Mouse (Mus musculus): Measurements from ENCODE around the gene Nfkbie. TPM values are rescaled to one million over a fixed set of nuclear protein-coding genes. Genes with fewer than 3 reads are reported as not detected.
A peak's percentile ranks its signal among the peaks of the same experiment; 100 is the strongest.

The Nfkbie gene
- total and polyA plus RNA-seq, 2 experiments from 2014 or later, result 1.2 to 1.7 TPM

DNA sequence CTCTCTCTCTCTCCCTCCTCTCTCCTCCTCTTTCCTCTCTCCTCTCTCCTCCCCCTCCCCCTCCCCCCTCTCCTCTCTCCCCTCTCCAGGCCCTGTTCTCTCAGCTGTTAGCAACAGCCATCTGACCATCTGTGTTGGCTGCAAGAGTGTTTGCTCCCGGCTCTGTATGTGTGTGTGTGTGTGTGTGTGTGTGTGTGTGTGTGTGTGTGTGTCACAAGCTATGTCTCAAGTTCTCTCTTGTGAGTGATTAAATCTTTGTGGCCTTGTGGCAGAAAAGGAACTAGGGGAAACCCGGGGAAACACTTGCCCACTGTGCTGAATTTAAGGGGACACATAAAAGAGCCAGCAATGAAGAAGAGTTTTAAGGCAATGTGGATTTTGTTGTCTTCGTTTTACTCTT lies 42.3 kb downstream of the Nfkbie start:
- TF ChIP-seq EP300 (IDR thresholded peaks at IDR 0.05; ENCODE audit: low read depth), result no peak
- TF ChIP-seq CTCF (IDR thresholded peaks at IDR 0.05; ENCODE audit: low read depth), result no peak
- H3K9me3 ChIP-seq (replicated peaks; ENCODE audit: control insufficient read depth, low read length), result no peaks in the 10 kb centered on the region
- no peak overlapping the region for H3K4me2 ChIP-seq (ENCODE audit: low read depth, low read length)
- H3K27me3 ChIP-seq (ENCODE audit: control insufficient read depth, insufficient read depth, low read length), result no peaks in the 10 kb centered on the region
- no peak for ATAC-seq (ENCODE audit: insufficient read depth, low read depth)
- WGBS, result 45% methylated on average over 3 of the region's 3 CpGs
- no peaks in the 10 kb centered on the region for H3K36me3 ChIP-seq (replicated peaks; ENCODE audit: control insufficient read depth, insufficient read depth, low read length)
- H3K4me1 ChIP-seq (ENCODE audit: control insufficient read depth, insufficient read depth), result peaks cover 39% of the 10 kb centered on the region
- H3K27ac ChIP-seq (ENCODE audit: low read depth), result no peak overlapping the region
- no peak for DNase-seq (ENCODE audit: low spot score)
- H3K9ac ChIP-seq (replicated peaks; ENCODE audit: low read depth, low read length), result no peak overlapping the region
- H3K4me3 ChIP-seq (ENCODE audit: low read depth, low read length), result no peak overlapping the region

DNA sequence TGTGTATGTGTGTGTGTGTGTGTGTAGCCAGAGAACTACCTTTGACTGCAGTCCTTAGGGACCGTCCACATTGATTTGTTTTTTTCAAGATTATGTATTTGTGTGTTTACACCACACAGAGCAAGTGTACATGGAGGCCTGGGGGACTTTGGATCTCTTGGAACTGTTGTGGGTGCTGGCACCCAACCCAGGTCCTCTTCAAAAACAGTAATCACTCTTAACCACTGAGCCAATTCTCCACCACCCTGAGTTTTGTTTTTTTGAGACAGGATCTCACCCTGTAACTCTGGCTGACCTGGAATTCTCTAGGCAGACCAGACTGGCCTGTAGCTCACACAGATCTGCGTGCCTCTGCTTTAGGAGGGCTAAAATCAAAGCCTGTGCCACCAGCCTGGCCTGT lies 42.9 kb downstream of the Nfkbie start:
- TF ChIP-seq CTCF (IDR thresholded peaks at IDR 0.05; ENCODE audit: low read depth) (no peak), EP300 (IDR thresholded peaks at IDR 0.05; ENCODE audit: low read depth) (no peak)
- DNase-seq (ENCODE audit: low spot score), result no peak
- peaks cover 33% of the 10 kb centered on the region for H3K4me1 ChIP-seq (ENCODE audit: control insufficient read depth, insufficient read depth)
- no peak overlapping the region for H3K27ac ChIP-seq (ENCODE audit: low read depth)
- no peak for ATAC-seq (ENCODE audit: insufficient read depth, low read depth)
- H3K9ac ChIP-seq (replicated peaks; ENCODE audit: low read depth, low read length), result no peak overlapping the region
- H3K36me3 ChIP-seq (replicated peaks; ENCODE audit: control insufficient read depth, insufficient read depth, low read length), result no peaks in the 10 kb centered on the region
- H3K4me2 ChIP-seq (ENCODE audit: low read depth, low read length), result no peak overlapping the region
- H3K27me3 ChIP-seq (ENCODE audit: control insufficient read depth, insufficient read depth, low read length), result no peaks in the 10 kb centered on the region
- no peak overlapping the region for H3K4me3 ChIP-seq (ENCODE audit: low read depth, low read length)
- 95% methylated on average over 2 of the region's 2 CpGs for WGBS
- H3K9me3 ChIP-seq (replicated peaks; ENCODE audit: control insufficient read depth, low read length), result no peaks in the 10 kb centered on the region

DNA sequence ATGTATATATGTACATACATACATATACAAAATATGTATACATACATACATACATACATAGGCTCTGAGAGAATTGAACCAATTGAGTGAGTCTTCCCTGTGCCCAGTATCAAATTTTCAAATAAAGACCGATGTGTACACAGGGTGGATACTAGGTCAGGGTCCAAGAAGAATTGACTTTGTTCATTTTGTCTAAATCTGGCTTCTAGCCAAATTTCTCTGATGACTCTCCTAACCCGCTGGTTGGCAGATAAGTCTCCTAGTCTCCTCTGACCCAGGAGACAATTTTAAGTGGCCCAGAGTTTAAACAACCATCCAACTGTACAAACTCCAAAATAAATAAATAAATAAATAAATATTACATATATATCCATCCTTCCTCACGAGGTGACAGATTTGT lies 43.4 kb downstream of the Nfkbie start:
- Histone ChIP-seq H3K9ac (replicated peaks; ENCODE audit: low read depth, low read length) (0 out of 2 replicates have a peak overlapping the region, but pooled peaks have one; percentile 34), H3K36me3 (replicated peaks; ENCODE audit: control insufficient read depth, insufficient read depth, low read length) (no peaks in the 10 kb centered on the region), H3K9me3 (replicated peaks; ENCODE audit: control insufficient read depth, low read length) (no peaks in the 10 kb centered on the region), H3K27me3 (ENCODE audit: control insufficient read depth, insufficient read depth, low read length) (no peaks in the 10 kb centered on the region), H3K27ac (ENCODE audit: low read depth) (no peak overlapping the region), H3K4me1 (ENCODE audit: control insufficient read depth, insufficient read depth) (peaks cover 28% of the 10 kb centered on the region), H3K4me2 (ENCODE audit: low read depth, low read length) (peak overlapping the region; percentile 71), H3K4me3 (ENCODE audit: low read depth, low read length) (peak overlapping the region; percentile 33)
- DNase-seq (ENCODE audit: low spot score) (no peak), ATAC-seq (ENCODE audit: insufficient read depth, low read depth) (no peak)
- 45% methylated on average over 3 of the region's 3 CpGs for WGBS
- TF ChIP-seq CTCF (IDR thresholded peaks at IDR 0.05; ENCODE audit: low read depth) (no peak), EP300 (IDR thresholded peaks at IDR 0.05; ENCODE audit: low read depth) (no peak)

DNA sequence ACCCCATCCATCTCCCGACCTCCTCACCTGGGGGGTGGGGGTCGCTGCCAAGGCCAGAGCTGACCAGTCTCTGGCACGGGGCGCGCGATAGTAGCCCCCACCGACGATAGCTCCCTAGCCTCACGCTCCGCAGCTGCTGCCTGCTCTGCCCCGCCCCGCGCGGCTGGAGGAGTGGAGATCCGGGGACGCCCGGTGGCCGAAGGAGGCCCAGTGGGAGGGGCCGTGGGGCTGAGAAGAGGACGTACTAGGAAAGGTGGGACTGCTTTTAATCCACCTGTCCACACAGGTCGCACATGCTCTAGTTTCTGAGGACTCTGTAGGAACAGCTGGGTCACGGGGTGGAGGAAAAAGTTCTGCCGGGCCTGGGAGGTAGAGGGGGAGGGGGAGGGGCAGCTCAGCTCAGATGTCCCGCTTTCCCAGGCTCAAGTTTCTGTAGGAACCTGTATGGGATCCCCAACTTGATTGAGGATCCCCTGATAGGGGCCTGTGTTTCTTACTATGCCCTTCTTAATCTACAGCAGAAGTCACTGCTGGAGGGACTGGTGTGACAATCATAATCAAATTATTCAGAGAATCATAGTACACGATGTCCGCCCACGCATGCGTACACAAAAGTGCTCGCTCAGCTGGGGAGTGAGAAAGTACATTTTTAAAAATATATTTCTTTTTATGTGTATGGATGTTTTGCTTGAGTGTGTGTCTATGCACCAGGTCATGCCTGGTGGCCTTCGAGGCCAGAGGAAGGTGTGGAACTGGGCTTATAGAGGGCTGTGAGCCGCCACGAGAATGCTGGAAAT lies 44.1 kb downstream of the Nfkbie start, which contains the start of gene Slc29a1:
Slc29a1 (minus strand) TSS at position 161 of the 797 bp plus-strand sequence.
- no peak within 1 kb of the TSS for H3K27ac ChIP-seq (ENCODE audit: low read depth)
- ATAC-seq (ENCODE audit: insufficient read depth, low read depth), result peak; percentile 40
- peaks cover 21% of the 10 kb centered on the region for H3K4me1 ChIP-seq (ENCODE audit: control insufficient read depth, insufficient read depth)
- no peak for TF ChIP-seq EP300 (IDR thresholded peaks at IDR 0.05; ENCODE audit: low read depth)
- no peak for TF ChIP-seq CTCF (IDR thresholded peaks at IDR 0.05; ENCODE audit: low read depth)
- H3K4me3 ChIP-seq (ENCODE audit: low read depth, low read length), result peak within 1 kb of the TSS; percentile 33
- H3K4me2 ChIP-seq (ENCODE audit: low read depth, low read length), result peak within 1 kb of the TSS; percentile 71
- H3K9ac ChIP-seq (replicated peaks; ENCODE audit: low read depth, low read length), result peak within 1 kb of the TSS; percentile 34
- 22% methylated on average over 32 of the region's 32 CpGs for WGBS
- no peak for DNase-seq (ENCODE audit: low spot score)
- no peaks in the 10 kb centered on the region for H3K36me3 ChIP-seq (replicated peaks; ENCODE audit: control insufficient read depth, insufficient read depth, low read length)
- no peaks in the 10 kb centered on the region for H3K9me3 ChIP-seq (replicated peaks; ENCODE audit: control insufficient read depth, low read length)
- no peaks in the 10 kb centered on the region for H3K27me3 ChIP-seq (ENCODE audit: control insufficient read depth, insufficient read depth, low read length)

DNA sequence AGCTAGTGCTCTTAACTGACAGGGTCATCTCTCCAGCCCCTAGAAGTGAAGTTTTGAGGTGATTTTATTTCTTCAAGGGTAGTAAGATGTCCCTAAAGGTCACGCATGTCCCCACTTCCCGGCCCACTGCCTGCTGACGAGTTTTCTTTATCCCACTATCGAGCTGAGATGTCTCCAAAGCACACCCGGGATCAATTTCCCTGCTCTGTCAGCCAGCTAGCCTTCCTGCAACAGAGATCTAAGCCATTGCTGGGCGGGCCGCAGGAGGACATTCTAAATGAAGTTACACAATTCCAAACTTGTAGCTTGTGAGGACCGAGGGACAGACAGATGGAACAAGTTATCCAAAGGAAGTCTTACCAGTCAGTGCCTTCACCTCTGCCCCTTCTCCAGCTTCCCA lies 44.8 kb downstream of the Nfkbie start:
- no peak overlapping the region for H3K4me2 ChIP-seq (ENCODE audit: low read depth, low read length)
- 74% methylated on average over 8 of the region's 8 CpGs for WGBS
- DNase-seq (ENCODE audit: low spot score) (no peak), ATAC-seq (ENCODE audit: insufficient read depth, low read depth) (no peak)
- no peaks in the 10 kb centered on the region for H3K36me3 ChIP-seq (replicated peaks; ENCODE audit: control insufficient read depth, insufficient read depth, low read length)
- no peak for TF ChIP-seq EP300 (IDR thresholded peaks at IDR 0.05; ENCODE audit: low read depth)
- TF ChIP-seq CTCF (IDR thresholded peaks at IDR 0.05; ENCODE audit: low read depth), result no peak
- no peak overlapping the region for H3K27ac ChIP-seq (ENCODE audit: low read depth)
- no peaks in the 10 kb centered on the region for H3K27me3 ChIP-seq (ENCODE audit: control insufficient read depth, insufficient read depth, low read length)
- H3K9ac ChIP-seq (replicated peaks; ENCODE audit: low read depth, low read length), result no peak overlapping the region
- H3K4me1 ChIP-seq (ENCODE audit: control insufficient read depth, insufficient read depth), result peaks cover 15% of the 10 kb centered on the region; the same call in 1 of the 2 replicates
- H3K4me3 ChIP-seq (ENCODE audit: low read depth, low read length), result no peak overlapping the region
- no peaks in the 10 kb centered on the region for H3K9me3 ChIP-seq (replicated peaks; ENCODE audit: control insufficient read depth, low read length)
